Mouse (Mus musculus): ENCODE results near the gene Tmem100.
A peak's percentile ranks its signal among the peaks of the same experiment; 100 is the strongest.

Tmem100 gene

DNA sequence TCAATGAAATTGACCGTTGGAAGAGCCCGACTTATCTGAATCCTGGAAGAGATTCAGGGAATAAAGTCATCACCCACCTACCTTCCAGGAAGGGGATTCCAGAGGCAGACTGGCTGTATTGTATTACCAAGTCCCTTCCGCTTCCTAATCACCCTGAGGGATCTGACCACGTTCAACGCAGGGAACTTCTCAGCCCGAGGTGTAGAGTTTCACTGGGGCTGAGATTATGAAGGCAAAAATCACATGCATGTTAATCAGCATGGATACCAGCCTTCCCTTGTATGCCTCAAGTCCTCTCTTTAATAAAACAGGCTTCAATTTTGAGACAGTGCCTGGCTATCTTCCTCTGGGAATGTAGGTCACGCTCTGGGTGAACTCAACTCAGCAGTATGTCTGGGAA, 14.9 kb upstream of the Tmem100 start:
- no peak for DNase-seq (ENCODE audit: low read depth, low spot score)

DNA sequence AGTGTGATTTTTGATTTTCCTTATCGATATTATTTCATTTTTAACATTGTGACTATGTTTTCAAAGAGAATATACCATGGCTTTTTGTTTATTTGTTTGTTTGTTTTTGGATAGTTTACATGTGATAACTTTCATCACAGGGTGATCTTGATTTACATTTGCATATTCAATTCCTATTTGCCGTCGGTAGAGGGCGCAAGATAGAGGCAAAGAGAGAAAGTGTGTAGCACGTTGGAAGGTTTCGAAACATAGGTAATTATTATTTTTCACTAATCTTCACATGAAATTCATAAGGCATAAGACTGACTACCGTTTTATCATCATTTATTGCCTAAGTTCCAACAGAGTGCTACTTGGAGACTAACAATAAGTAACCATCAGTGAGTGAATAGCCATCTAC, 11.0 kb upstream of the Tmem100 start:
- peak; percentile 61 for DNase-seq (ENCODE audit: low read depth, low spot score)

DNA sequence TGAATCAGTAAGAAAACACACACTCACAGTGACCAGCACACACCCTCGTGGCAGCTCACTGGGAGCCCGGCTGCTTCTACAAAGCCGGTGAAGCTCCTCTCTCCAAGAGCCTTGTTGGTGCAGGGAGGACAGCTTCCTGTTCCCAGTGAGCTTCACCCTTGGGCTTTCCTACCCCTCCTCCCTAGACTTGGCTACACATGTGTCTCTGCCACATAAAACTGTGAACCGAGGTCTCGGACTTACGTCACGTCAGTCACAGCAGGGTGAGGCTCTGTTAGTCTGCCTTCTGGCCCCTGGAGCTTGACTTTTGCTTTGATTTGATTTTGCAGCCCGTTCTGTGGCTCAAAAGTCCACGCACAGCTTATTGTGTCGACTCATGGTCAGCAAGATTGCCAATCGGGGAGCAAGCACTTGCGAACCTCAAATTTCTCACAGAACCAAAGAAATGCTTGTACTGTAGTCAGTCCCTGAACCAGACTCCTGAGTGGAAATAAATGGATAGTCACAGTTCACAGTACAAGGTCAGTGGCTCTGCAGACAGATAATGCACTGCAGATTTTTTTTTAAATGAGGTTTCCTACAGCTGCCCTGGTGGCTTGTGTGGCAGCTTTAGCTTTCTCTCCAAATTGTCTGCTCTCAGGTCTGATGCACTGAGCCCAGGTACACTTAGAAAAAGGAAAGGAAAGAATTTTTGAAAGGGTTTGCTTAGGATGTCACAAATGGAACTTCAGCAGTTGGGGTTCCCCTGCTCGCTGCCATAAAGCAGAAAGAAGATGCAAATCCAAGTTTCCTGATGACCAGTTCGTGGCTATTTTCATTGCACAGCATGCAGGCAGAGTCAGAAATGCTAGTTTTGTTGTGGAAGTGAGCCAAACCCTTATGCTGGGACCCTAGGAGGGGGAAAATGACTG, 4.0 kb upstream of the Tmem100 start:
- DNase-seq (ENCODE audit: low read depth, low spot score): no peak

DNA sequence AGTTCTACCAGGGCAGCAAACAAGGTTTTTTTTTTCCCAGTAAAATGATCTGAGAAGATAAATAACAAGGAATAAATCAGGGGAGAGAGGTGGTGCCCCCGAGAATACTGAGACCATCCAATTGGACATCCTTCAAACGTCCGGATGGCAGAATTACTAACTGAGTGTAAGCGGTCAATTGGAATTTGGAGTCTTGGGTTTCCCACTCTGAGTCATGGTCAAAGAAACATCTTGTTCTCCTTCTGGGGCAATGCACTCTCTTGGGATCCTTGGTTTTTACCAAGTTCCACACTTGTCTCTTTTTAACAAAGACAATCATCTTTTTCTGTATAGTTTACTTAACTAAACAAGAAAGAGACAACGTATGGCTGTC, 3.4 kb upstream of the Tmem100 start:
- DNase-seq (ENCODE audit: low read depth, low spot score): no peak

DNA sequence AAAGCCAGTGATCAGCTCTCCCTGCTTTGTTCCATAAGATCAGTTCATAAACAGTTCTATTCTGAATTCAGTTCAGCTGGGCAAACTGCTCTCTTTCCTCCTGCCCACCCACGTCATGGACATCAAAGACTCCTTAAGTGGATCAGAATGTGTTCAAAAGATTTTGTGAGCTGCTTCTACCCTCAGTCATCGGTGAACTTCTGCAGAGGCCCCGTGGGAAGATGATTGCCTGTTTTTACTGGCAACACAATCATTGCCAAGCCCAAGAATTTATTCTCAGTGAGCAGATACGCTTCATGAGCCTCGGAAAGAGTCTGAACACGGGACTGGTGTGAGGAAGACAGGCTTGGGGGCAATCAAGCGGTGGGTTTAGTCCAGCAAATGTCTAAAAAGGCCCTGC, 2.9 kb upstream of the Tmem100 start:
- DNase-seq (ENCODE audit: low read depth, low spot score): no peak

DNA sequence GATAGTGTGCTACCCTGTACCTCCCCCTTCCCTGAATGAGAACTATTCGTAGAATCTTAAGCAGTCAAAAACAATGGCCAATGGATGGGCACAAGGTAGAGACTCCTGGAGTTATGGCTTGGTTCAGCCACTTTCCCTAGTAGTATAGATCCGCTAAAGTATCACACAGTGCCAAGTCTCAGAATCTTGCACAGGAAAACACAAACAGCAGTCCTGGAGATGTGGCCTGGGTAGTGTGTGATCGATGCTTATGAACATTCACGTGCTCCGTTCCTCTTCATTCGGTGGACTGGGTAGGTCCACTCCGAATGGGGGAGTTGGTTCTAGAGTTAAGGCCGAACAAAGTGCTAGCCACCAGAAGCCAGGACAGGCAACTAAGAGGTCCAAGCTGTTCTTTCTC, 1.4 kb upstream of the Tmem100 start:
- DNase-seq (ENCODE audit: low read depth, low spot score): no peak

DNA sequence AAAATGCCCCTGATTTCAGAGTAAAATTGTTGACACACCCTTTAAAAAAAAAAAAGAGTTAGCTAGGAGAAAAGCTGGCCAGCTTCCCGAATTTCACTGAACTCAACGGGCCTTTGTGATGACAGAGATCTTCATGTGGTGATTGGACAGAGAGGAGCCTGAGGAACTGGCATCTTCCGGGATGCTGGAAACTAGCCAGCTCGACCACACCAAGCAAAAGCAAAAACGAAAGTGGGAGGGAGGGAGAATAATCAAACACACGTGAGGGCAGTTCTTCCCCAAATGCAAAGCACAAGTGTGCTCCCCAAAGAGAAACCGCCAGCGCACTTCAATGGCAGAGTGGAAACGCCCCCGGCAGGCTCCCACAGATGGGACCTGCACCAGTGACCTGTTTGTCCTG, 794 bp upstream of the Tmem100 start:
- DNase-seq (ENCODE audit: low read depth, low spot score): peak; percentile 13

DNA sequence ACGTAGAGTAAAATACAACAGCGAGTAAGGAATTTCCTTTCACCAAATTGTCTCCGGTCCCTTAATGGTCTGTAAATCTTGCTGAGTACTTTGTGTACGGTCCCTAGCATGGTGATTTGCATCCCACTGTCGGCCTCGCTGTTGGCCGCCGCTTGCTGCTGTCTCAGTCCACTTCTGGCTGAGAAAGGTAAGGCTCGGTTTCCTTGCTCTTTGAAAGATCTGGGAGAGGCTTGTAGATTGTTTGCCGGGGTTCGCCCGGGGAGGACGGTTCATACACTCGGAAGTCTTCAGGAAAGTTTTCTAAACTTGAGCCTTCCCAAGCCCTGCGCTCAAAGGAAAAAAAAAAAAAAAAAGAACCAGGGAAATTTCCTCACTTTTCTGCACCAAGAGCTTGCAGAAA, 409 bp downstream of the Tmem100 start:
- DNase-seq (ENCODE audit: low read depth, low spot score): no peak

DNA sequence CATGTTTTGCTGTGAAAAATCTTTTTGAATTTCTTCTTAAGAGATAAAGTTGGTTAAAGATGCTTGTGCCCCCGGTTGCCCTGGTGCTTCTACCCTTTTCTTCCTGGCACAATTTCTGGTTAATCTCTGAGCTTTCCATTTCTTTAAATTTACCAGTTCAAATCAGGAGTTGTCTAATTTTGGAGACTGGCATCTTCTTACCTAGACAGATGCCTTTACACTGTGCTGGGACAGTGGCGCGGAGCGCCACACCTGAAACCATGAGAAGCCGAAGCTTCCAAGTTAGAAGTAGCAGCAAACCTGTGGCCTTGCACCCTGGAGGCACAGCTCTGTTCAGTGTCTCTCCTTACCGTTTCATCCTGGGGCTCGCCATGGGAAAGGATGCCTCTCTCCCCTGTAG, 928 bp downstream of the Tmem100 start:
- no peak for DNase-seq (ENCODE audit: low read depth, low spot score)

DNA sequence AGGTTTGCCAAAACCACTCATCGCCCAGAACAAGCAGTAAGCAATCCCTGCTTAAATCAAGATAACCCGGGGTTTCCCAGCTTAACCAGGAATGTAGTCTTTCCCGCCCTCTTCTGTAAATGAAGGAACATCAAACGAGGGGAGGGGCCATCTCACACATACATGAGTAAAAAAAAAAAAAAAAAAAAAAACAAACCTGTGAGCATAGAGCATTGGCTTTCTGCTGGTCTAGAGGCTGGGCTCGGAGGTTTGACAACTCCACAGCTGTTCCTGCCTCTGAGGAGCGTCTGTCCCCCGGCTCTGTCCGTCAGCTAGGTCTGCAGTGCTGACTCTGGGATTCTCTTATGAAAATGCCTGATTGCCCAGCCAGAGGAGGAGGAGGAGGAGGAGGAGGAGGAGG, 2.7 kb downstream of the Tmem100 start:
- no peak for DNase-seq (ENCODE audit: low read depth, low spot score)

DNA sequence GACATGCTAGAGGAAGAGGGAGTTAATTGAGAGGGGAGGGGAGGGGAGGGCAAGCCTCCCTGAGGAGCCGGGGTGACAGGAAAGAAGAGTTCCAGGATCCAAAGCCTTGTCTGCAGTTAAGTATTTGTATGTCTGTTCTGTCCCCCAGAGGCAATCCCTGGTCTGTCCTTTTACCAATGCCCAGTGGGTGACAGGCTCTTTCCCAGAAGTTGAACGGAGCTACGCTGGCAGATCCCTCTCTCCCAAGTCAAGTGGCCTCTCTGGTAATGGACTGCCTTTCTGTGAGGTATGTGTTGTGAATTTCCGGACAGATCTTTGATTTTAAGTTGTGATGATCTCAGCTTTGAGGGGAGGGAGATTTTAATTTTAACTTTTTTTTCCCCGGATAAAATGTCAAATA, 3.3 kb downstream of the Tmem100 start:
- DNase-seq (ENCODE audit: low read depth, low spot score): no peak

DNA sequence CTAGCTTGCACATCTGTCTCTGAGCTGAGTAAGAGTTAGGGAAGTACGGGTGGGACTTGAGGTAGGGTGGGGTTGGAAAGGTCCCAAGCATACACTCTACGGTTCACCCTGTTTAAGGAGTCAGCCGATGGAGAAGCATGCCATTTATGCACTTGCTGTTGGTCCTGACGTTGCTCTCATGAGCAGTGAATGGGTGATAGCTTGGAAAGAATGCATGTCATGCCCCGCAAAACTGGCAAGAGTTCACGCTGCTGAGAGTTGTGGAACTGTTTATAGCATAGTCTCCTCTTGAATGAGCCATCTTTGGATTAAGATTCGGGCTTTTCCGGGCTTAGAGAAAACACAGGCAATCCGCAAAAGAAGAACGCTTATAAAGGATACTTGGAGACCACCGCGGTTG, 4.5 kb downstream of the Tmem100 start:
- no peak for DNase-seq (ENCODE audit: low read depth, low spot score)

DNA sequence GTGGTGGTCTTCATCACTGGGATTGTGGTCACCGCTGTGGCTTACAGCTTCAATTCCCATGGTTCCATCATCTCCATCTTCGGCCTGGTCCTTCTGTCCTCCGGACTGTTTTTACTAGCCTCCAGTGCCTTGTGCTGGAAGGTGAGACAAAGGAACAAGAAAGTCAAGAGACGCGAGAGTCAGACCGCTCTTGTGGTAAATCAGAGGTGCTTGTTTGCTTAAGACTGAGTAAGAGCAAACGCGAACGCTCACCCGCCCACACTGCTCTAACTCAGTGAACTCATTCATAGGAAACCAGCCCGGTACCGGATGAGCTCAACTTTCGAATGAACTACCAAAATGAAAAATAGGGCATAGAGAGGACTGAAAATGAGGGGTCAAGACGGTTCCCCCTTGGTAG, 5.4 kb downstream of the Tmem100 start:
- DNase-seq (ENCODE audit: low read depth, low spot score): no peak

DNA sequence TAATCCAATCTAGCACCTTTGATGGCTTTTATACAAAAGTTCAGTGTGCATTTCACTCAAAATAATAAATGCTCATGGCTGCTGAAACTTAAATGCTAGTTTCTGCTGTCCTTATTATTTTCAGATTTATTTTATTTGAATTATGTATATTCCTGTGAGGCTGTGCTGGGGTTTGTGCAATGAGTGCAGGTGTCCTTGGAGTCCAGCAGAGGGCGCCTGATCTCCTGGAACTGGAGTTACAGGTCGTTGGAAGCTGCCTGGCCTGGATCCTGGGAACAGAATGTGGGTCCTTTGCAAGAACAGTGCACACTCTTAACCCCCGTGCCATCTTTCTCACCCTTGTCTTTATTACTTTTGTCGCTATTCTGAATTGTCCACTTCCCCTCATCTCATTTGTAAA, 6.3 kb downstream of the Tmem100 start:
- DNase-seq (ENCODE audit: low read depth, low spot score): peak; percentile 5

DNA sequence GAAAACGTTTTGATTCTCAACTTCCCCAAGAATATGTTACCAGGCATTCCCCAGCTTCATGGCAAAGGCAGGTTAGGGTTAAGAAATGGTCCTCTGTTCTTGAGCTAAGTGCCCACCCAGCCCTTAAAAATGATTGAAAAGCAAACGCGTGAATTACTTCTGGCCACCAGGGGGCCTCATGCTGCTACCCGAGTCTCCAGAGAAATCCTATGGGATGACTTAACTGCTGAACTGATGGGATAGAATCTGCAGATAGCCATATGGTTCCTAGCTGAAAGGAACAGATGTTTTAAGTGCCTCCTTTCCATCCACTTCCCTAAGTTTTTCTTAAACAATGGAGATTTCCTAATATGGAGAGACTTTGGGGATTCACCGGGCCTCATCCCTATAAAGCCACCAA, 7.9 kb downstream of the Tmem100 start:
- DNase-seq (ENCODE audit: low read depth, low spot score): peak; percentile 4

DNA sequence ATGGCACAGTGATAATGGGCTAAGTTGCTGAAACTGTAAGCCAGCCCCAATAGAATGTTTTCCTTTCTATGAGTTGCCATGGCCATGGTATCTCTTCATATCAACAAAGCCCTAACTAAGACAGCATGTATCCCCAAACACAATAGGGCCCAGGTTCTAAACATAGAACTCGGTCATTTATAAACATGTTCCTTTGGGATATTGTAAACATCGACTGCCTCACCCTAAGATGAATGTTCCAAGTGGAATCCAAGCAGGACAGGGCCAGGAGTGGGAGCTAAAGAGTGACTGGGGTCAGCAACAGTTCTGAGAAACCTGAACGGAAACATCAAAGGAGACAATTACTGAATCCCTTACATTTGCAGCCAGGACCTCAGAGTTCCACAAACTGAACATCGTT, 14.3 kb downstream of the Tmem100 start:
- DNase-seq (ENCODE audit: low read depth, low spot score): no peak

DNA sequence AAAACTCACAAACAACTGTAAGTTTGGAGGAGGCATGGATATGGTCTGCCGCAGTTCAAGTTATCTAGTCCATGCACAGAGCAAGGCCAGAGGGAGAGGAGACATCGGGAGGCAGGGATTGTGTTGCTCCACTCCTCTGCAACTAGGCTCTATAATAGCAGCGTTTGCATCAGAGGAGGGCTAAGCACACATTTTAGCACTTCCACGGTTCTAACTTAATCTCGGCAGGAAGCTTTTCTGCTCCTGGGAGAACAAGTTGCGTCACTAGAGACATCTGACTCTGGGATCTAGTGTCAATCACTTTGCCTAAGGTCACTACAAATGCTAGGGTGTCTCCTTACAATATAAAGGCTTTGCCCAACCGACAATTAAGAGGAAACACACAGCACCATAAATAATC, 16.1 kb downstream of the Tmem100 start:
- DNase-seq (ENCODE audit: low read depth, low spot score): no peak

DNA sequence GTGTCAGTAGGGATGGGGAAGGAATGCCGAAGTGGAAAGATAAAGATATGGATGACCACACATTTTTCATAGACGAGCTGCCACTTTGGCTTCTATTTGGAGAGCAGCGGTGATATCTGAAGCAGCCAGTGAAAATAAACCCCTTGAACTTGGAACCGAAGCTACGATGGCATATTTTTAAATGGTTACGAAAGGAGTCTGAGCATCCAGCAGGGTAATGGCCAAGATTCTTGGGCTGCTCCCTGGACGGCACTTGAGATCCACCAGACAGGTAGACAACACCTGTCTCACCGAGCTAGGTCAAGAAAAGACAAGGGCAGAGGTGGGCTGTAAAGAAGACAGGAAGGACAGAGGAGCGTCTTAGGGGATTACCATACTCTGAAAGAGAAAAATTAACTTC, 17.1 kb downstream of the Tmem100 start:
- DNase-seq (ENCODE audit: low read depth, low spot score): no peak

DNA sequence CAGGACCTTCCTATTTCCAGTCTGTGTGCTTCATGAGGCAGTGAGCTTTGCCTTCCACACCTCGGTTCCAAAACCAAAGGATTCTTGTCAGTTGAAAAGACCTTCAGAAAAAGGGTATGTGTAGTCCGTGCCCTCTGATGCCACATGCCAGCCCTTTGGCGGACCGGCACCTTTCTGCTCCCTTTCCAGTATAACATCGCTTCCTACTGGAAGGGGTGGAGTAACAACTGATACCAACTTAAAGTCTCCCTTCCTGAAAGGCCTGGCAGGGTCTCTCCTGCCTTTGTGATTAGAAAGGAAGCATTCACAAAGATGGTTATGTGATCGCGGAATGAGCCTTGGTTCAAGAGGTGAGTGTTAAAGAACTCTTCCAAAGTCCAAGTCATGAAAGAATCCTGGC, 19.9 kb downstream of the Tmem100 start:
- no peak for DNase-seq (ENCODE audit: low read depth, low spot score)

DNA sequence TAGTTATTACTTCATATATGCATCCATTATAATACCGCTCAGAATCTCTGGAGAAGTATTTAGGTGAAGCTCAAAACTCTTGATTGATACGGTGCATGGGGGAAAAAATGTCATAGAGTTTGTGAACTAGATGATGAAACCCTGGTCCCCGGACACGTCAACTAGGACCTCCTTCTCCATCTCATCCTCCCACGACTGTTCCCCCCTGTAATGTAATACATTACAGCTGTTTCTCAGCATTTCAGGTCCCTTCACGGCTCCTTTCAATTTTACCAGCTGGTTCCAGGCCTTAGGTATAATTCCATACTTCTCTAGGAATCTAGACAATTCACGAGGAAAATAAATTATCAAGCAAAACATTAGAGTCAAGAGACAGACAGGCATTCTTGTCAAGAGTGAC, 22.6 kb downstream of the Tmem100 start:
- DNase-seq (ENCODE audit: low read depth, low spot score): no peak

DNA sequence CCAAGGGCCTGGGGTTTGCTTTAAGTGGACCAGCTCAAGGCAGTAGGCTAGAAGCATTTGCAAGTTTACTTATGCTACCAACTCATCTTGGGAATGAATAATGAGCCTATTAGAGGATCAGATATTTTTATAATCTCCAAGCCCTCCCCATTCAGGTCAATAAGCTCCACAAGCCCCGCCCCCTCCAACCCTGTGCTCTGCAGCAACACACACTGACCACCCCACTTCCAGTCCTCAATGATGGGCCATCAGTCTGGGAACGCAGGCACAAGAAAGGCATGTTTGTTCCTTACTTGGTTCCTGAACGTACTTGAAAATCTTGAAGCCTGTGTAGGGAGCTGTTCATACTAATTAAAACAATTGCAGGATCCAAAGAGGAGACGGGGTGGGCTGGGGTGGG, 23.7 kb downstream of the Tmem100 start:
- no peak for DNase-seq (ENCODE audit: low read depth, low spot score)

DNA sequence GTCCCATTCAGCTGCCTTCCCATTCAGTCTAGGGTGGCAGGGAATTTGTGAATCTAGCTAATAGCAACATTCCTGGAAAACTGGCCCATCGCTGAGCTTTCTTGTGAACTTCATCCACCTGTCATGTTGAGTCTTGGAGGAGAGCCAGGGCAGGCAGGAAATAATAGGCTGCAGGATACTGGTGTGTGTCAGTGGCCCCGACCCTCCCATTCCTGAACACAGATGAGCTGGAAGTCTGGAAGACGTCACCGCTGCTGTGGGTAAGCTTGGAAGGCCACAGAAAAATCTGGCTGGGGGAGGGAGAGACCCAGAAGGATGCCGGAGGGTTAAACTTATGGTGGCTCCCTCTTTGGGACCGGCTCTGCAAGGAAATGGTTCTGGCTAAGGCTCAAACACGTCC, 24.3 kb downstream of the Tmem100 start:
- no peak for DNase-seq (ENCODE audit: low read depth, low spot score)

DNA sequence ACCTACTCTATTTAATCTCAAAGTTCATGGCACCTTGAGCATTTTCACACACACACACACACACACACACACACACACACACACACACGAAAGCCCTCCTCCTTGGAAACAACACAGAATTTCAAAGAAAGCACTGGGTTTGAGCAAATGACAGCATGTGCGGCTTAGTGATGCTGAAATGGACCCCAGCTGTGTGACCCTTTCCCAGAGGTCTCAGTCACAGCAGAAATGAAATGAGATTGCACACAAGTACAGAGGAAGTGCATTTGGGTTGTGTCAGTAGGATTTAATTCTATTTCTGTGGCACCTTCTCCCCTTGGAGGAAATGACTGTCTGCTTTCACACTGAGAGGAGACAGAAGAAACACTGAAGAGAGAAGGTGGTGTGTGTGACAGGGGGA, 26.9 kb downstream of the Tmem100 start:
- no peak for DNase-seq (ENCODE audit: low read depth, low spot score)

DNA sequence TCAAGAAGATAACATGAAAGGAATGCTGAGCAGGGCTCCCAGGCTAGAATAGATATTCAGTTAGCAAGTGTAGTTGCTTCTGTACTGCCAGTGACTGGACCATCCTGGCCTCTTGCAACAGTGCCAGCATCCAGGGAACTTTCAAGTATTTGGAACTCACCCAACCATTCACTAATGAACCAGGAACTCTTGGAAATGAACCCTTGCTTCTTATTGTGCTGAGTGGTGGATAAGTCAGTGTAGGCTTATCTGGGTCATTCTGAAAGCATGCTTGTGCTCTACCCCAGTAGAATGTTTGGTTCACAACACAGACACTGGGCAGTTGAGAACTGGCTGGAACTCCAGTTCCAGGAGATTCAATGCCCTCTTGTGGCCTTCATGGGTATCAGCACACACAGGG, 29.1 kb downstream of the Tmem100 start:
- DNase-seq (ENCODE audit: low read depth, low spot score): no peak
